Mouse (Mus musculus) cortical plate, adult 2 months (tissue): ENCODE measurements around the gene Cadm3.

Experiments used
- CTCF ChIP-seq: fragments of 200-500 bp; IDR thresholded peaks from 2 replicates; pipeline ENCODE4 v1.5.1; 2011; ENCODE audit warnings: mild to moderate bottlenecking, control low read depth, low read length; ENCODE audit not compliant: insufficient read depth; ENCODE audit errors: extremely low read depth
- POLR2A ChIP-seq: fragments of 200-500 bp; IDR thresholded peaks from 2 replicates; pipeline ENCODE4 v1.6.1; 2011; ENCODE audit warnings: mild to moderate bottlenecking, low read length, control low read depth; ENCODE audit not compliant: insufficient read depth; ENCODE audit errors: extremely low read depth

GRCm38 (mm10) chr1:173328446-173328845 lies 39.0 kb downstream of the Cadm3 start:
- TF ChIP-seq CTCF (no peak), POLR2A (no peak)
